Mouse (Mus musculus): ENCODE results near the gene Mdga1. TPM values are rescaled to one million over a fixed set of nuclear protein-coding genes. Genes with fewer than 3 reads are reported as not detected.

The Mdga1 gene
- total RNA-seq, 1 experiment from 2014 or later = 29.9 TPM

DNA sequence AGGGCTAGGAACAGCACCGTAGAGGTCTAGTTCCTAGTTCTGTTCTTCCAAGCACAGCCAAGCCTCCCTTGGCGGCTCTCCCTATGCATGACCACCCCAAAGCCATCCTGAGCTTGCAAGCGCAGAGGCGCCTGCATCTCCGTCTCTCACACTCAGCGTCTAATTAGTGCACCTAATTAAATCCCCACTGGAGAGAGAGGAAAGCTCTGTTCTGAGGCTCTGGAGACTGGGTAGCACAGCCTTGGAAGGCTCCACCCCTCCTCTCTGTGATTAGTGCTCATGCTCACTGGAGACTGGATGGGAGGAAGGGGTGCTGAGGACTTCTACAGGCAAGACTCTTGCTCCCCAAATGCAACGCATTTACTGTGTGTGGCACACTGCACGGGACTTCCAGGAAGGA is 191.9 kb downstream of the Mdga1 start:
- no peak for ATAC-seq (replicated peaks; ENCODE audit: low read depth, poor library complexity, severe bottlenecking)

Other genes with a start within 250 kb of the Mdga1 start
- gene Zfand3, start 34.6 kb upstream of the Mdga1 start, total RNA-seq (2017) = 10.0 and 27.3 TPM in 2 replicates